Mouse (Mus musculus): Measurements from ENCODE around the gene Rhobtb3.

The Rhobtb3 gene

DNA sequence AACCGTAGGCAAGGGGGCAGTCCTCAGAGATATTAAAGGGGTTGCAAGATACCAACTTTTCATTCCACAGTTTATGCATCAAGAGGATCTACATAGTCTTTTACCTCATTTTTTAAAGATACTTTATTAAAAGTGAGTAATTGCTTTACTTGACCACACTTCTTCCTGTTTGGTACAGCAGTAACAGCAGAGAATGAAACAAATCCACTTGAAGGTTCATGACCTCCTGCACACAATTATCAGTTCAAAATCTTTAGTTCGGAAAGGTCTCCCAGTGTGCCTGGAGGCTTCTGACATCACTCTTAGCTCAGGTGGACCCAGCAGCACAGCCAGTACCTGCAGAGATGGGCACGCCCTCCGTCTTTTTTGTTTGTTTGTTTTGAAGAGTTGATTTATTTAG lies 91.7 kb downstream of the Rhobtb3 start:
- in situ Hi-C loops (cut with MboI, MseI) = no loop called here

DNA sequence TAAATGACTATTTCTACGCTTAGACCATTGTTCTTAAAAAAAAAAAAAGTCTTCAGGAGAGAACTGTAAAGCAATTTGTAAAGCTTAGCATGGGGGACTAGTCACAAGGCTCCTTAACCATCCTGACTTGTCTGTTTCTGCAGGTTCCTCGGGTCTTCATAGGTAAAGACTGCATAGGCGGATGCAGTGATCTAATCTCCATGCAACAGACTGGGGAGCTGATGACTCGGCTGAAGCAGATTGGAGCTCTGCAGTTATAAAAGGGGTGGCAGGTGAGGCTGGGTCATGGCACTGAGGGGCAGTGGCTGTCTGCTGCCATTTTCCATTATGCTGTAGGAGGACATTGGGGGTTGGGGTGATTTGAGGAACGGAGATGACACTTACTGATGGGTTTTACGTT lies 96.7 kb downstream of the Rhobtb3 start:
- in situ Hi-C loops (cut with MboI, MseI) = loop anchor here in 1 of 2 experiments (5.0 kb wide), 1 partner anchor 45 kb away; no protein-coding TSS in a partner anchor

DNA sequence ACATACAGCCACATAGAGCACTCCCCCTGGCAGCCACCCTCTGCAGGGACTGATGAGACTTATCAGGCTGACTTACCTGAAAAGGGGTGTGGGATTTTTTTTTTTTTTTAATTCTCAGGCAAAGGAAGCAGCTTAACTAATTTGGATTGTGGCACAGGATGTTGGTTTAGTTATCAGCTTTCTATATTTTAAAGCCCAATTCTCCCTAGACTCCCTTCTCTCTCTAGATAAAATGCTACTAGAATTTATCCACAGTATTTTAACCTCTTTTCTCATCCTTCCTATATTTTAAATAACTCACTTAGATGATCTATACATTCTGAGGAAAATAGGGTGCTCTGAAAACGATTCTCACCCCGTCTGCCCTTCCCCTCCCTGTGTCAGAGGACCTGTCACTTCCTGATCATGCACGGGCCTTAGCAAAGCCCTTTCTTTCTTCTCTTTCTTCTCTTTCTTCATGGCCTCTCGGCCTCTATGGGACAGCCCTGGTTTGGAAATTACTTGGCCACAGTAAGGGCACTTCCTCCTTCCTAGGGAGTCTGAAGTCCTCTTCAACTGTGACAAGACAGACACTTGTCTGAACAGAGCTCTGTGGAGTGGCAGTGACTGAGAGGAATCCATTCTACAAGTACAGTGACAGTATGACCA lies 98.1 kb downstream of the Rhobtb3 start:
- in situ Hi-C loops (cut with MboI, MseI) = loop anchor here in 1 of 2 experiments (5.0 kb wide), 1 partner anchor 47 kb away; no protein-coding TSS in a partner anchor

DNA sequence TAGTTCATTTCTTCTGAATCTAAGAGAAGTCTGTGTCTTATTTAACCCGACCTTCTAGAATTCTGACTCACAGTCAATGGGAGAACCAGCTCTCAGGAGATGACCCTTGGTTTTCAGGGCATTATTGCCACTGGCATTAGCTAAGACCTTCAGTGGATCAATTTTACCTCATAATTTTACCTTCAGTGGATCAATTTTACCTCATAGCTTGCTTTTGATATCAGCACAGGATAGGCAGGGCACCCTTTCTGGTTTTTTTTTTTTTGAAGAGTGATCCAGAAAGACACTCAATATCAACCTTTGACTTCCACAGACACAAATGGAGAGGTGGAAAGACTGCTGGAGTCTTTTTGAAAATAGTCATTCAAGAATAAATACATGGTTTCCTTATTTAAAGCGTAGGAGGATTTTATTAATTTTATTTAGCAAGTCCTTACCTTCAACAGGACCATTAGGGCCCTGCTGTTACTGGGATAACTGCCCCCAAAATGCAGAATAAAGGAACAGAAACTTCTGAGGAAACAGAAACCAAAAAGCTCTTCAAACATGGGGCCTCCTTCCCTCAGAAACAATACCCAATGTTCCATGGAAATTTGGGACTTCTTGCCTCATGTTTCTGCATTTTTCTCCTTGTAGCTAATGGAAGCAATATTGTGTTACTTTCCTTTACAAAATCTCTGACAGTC lies 98.7 kb downstream of the Rhobtb3 start:
- in situ Hi-C loops (cut with MboI, MseI) = loop anchor here in 1 of 2 experiments (5.0 kb wide), 1 partner anchor 47 kb away; no protein-coding TSS in a partner anchor

DNA sequence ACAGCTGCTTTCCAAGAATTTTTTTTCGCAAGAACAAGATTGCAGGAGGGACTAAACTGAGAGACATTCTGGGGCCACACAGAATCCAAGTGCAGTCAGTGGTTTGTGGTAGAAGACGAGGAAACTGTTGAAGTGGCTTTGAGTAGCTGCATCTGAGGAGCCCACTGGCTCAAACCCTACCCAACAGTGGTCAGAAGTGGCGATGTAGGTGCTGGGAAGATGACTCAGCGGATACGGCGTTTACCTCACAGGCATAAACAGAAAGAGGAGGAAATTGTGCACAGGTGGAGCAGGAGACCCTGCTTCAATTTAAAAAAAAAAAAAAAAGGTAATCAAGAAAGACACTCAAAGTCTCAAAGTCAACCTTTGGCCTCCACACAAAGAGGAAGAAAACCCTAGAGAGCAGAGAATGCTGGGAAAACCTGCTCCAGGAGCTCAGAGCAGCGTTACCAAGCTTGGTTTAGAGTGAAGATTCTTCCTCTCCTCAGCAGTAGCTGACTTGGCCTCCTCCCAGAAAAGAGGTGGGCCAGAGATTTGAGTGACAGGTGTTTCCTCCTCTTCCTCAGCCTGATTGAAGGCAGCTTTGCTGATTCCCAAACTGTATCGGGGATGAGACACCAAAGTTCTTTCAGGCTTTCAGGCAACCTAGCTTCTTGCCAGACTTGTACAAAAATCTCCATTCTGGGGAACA lies 99.6 kb downstream of the Rhobtb3 start:
- in situ Hi-C loops (cut with MboI, MseI) = no loop called here

DNA sequence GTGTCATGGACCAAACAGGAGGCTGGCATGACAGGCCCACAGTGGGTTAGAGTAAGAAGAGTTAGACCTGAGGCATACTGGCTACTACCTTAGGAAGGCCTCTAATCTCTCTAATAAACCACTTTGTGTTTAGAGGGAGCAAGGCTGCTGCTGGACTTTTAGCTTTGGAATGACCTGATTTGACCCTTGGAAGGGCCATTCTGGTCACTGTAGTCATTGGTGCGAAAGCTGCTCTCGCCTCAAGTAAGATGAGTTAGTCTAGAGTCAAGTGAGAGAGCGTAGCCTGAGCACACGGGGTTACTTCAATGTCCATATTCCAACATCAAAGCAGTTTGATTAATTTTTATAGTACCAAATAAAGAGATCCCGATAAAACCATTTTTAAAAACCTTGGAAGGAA lies 100.4 kb downstream of the Rhobtb3 start:
- in situ Hi-C loops (cut with MboI, MseI) = no loop called here

DNA sequence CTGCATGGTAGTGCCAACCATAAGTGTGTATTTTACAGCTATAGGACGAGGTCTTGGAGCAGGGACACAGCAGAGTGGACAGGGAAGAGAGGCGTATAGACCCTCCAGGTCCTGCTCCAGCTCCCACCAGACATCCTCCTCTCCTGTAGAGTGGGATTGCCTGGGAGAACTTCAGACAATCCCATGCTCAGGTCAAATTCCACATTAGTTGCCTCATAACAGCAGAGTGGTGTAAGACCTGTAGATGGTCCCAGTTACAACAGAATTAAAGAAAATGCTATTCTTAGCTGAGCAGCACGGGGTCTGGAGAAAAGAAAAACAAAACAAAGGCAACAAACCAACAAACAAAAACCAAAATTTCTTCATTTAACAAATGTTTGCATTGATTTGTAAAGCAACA lies 101.8 kb downstream of the Rhobtb3 start:
- in situ Hi-C loops (cut with MboI, MseI) = no loop called here

DNA sequence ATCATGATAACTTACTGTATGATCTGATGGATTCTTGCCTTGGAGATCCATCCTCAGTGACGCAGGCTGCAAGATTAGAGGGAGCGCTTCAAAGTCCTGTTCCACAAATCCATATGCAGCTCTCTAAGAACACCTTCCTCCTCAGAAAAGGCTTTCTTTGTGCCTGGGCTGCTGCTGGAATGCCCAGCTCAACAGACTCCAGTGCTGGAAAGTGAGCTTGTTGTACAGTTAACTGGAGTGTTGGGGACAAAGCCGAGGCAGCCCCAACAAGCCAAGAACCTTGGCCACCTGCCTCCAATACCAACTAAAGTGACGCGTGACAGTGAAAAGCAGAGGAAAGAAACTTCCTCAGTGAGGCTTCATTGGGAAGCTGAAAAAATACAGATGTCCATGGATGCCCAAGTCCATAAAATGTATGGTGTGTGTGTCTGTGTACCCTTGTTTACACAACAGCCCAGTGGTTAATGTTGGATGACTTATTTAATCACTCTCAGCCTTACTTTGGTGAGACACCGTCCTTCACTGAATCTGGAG lies 102.9 kb downstream of the Rhobtb3 start:
- in situ Hi-C loops (cut with MboI, MseI) = no loop called here

DNA sequence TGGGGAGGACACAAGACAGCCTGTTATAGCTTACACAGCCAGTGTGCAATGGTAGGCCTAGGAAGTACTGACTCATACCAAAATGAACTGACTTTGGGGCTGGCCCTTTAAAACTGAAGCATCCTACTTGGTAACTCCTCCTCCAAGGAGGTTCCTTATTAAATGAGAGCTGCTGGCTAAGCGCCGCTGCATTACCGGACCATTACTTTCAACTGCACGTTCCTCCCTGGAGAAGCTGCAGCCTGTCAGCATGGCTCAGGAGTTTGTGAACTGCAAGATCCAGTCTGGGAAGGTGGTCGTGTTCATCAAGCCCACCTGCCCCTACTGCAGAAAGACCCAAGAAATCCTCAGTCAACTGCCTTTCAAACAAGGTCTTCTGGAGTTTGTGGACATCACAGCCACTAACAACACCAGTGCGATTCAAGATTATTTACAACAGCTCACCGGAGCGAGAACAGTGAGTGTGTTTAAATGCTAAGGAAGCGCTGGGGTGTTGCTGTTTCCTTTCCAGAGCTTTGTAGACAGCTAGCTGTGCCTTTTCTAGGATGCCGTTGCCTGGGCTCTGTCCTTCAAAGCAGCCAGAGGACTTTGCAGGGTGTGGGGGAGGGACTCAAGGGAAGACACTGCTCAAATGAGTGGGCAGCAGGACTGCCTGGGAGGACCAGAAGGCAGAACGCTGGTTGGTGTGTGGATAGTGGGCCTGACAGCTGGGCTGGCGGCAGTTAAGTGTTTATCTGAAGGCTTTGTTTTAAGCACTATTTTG lies 103.8 kb downstream of the Rhobtb3 start, which contains the start of gene Glrx:
Gene Glrx (plus strand): TSS at position 150 of the 763 bp plus-strand sequence.
- in situ Hi-C loops (cut with MboI, MseI) = no loop called here

DNA sequence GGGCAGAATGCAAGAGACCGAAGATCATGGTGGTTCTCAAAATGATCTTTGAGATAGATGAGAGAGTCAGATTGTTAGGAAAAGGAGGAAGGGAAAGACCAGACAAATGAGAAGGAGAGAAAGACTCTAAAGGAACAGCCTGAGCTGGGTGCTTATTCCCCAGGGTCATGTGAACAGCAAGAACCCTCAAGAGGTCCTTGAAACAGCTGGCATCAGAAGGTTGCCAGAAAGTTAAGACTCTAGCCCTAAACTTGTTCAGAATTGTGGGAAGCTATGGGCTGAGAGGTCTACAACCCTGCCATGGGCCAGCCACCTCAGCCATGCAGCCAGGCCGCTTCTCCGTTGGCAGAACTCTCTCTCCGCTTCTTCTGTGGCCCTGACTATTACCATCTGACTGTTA lies 105.2 kb downstream of the Rhobtb3 start:
- in situ Hi-C loops (cut with MboI, MseI) = no loop called here

DNA sequence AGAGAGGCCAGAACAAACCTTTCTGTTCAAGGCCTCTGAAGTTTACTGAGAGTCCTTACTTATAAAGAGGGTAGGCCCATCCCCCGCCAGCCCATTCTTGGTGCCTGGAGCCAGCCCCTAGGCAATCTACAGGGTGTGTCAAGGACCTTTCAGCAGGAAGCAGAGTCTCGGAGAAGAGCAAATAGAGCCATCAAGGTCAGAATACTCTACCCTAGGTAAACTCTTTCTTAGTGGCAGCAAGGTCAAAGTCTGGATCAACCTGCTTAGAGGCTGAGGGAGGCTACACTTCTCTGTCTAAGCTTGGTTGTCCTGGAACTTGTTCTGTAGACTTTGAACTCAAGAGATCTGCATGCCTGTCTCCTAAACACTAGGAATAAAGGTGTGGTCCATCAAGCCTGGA lies 108.3 kb downstream of the Rhobtb3 start:
- in situ Hi-C loops (cut with MboI, MseI) = no loop called here

DNA sequence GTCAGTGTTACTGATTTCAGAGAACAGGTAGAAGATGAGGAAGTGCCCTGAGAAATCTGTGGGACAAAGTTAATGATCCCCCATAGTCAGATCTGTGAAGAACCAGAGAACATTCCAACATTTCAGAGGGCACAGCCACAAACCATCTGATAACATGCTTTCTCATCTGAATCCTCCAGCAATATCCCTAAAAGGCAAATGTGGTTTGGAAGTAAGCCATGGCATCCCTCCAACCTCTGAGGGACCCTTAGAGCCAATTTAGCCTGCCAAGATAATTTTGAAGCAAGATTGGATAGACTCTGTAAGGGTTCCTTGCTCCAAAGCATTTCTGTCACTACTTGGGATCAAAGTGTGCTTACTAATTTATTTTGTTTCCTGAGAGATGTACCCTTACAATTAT lies 110.2 kb downstream of the Rhobtb3 start:
- in situ Hi-C loops (cut with MboI, MseI) = no loop called here

DNA sequence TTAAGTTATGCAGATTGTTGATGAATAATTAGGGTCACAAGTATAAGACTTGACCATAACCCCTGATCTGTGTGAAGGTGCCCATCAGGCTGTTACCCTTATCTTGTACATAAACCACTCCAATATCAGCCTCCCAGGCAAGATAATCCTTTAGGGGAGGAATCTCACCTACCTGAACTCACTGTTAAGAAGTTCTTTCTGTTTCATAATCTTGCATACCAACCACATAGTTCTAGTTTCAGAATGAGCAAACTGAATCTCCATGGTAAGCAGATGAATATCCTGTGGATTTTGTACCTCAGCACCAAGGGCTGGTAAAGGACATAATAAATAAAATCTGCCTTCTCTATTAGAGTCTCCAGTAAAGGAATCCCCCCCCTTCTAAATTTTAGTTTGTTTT lies 111.0 kb downstream of the Rhobtb3 start:
- in situ Hi-C loops (cut with MboI, MseI) = no loop called here

DNA sequence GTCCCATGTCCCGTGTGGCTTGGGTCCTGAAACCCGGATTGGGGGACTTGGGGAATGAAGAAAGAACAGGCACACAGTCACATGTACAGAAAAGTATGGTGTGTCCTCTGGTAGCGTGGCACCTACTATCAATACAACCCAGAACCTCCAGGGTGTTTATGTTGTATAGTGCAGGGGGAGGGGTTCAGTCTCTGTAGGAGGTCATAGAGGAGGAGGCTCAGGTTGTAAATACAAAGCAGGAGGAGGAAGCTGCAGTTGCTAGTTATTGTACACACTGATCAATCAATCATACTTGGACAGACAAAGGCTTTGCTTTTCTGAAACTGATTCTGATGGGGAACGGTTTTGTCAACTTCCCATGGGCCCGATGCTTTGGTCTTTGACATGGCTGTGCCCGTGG lies 112.0 kb downstream of the Rhobtb3 start:
- in situ Hi-C loops (cut with MboI, MseI) = no loop called here

DNA sequence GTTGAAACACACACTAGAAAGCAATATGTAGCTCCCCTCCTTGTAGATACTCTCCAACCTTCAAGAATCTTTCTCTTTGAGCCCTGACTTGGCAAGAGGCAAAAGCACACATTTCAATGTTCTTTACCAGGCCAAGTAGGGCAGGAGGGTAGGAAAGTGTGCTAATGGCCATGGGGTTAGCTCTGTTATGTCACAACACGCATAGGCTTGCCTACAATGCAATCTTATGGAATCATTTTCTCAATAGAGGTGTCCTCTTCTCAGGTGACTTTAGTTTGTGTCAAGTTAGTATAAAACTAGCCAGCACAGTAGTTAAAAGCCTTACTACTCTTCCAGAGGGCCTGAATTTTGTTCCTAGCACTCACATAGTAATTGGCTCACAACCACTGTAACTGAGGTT lies 113.0 kb downstream of the Rhobtb3 start:
- in situ Hi-C loops (cut with MboI, MseI) = no loop called here

DNA sequence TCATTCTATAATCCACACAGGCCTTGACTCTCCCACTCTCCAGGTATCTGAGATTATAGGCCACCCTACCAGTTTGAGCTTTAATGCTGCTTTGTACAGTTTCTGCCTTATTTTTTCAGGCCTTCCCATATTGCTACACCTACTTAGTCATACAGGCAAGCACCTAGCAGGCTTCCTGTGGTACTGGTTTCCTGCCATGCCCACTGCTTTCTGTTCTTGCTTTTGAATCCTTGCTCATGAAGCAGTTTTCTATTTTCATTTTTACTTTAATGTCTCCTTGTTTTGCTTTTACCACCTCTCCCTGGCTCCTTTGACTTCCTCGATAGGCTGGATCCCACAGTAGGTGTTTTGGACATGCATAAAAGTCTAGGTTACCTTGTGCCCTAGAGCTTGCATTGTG lies 118.3 kb downstream of the Rhobtb3 start:
- in situ Hi-C loops (cut with MboI, MseI) = loop anchor here in 1 of 2 experiments (10.0 kb wide), 1 partner anchor 1879 kb away; the partner anchor contains the start of gene Fam172a

DNA sequence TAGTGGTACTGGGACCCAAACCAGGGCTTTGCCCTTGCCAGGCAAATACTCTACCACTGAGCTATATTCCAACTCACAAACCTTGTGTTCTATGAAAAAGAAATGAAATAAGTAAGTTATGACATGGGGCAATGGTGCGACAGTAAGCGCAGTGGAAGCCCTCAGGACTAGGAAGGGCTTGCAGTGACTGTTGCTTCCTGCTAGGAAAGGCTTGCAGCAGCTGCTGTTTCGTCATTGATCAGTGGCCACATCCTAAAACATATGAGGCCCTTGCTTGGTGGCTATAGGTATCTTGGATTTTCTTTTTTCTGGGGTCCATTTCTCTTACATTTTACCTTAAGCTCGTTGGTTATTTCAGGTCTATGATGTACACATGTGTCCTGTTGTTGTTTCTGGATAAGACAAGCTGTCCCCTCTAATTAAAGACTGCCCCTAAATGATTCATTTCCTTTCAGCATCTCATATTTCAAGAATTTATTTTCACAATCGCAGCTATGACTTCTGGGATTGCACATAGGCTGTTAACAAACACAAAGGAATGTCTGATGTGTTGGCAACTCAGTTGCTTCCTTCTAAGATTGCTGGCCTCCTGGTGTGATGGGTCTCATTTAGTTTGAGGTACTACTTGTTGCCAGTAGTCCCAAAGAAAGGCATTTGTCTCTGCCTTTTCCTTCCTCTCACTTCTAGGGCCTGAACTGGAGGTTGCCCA lies 119.0 kb downstream of the Rhobtb3 start:
- in situ Hi-C loops (cut with MboI, MseI) = loop anchor here (5.0 to 10.0 kb wide), 2 partner anchors 53 to 1880 kb away; partner anchors contain the start of gene Fam172a (in 1 of the 2)

DNA sequence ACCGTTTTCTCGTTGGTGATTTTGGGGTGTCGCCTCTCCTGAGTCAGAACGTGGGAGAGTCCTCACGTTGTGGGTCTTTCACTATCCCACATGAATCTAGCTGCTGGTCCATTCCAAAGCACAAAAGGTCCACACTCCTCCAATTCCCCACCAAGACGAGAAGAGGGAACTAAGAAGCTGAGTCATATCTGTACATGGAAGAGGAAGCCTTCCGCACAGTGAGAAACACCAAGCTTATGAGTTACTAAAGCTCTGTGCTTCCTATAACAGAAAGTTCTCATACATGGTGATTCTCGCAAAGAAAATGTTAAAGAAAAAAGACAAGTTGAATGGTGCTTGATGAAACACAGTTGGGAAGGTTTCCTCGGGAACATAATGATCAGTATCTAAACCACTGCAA lies 120.5 kb downstream of the Rhobtb3 start:
- in situ Hi-C loops (cut with MboI, MseI) = loop anchor here (5.0 to 10.0 kb wide), 2 partner anchors 54 to 1882 kb away; partner anchors contain the start of gene Fam172a (in 1 of the 2)

DNA sequence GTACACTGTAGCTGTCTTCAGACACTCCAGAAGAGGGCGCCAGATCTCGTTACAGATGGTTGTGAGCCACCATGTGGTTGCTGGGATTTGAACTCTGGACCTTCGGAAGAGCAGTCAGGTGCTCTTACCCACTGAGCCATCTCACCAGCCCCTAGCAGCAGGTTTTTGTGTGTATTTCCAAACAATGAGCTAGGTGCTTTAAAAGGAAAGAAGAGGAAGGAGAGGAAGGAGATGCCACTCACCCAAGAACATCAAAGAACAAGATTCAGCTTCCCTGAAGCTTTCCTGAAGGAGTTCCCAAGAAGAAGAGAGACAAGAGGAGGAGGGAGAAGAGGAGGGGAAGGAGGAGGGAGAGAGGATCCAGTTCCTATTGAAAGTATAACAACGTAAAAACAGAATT lies 121.4 kb downstream of the Rhobtb3 start:
- in situ Hi-C loops (cut with MboI, MseI) = loop anchor here (5.0 to 10.0 kb wide), 2 partner anchors 55 to 1882 kb away; partner anchors contain the start of gene Fam172a (in 1 of the 2)

DNA sequence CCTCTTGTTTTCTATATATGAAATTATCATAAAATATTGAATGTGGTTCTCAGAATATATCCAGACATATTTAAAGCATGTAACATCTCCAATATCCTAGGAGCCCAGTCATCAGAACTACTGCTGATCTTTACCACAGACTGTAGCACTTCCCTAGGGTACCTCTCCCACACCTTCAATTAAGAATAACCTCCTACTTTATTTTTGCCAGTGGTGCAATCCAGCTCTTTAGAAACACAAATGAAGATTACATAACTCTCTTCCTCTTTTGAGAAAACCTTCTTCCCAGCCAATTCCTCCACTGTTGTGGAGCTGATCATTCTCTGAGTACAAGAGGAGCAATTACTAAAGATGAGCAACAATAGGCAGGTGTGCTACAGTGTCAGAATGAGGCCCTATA lies 123.8 kb downstream of the Rhobtb3 start:
- in situ Hi-C loops (cut with MboI, MseI) = loop anchor here (5.0 to 10.0 kb wide), 2 partner anchors 57 to 1885 kb away; partner anchors contain the start of gene Fam172a (in 1 of the 2)
